Mouse (Mus musculus) ovary, postnatal 36 days (tissue): ENCODE results near the gene Pgbd1.
A peak's percentile ranks its signal among the peaks of the same experiment; 100 is the strongest.

Experiments used
- DNase-seq: peaks from one replicate; pipeline ENCODE4 v3.0.0; 2022; ENCODE audit warnings: low spot score, mixed read lengths

Gene Pgbd1

DNA sequence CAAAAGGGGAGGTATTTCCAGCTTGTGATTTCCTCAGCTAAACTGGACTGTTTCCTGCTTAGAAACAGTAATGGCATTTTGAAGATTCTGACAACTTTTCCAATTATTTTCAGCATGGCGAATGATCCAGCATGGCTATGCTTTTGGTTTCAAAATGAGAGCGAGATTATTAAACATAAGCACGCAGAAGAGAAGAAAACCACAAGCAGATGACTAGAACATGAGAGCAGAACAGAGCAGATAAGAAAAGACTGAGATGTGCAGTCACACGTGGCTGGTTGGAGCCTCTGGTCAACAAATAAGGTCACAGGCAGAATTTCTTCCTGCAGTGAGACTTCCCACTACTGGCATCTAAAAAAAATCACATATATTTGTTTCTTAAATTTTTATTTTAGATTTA is 25.6 kb downstream of the Pgbd1 start:
- DNase-seq = no peak

DNA sequence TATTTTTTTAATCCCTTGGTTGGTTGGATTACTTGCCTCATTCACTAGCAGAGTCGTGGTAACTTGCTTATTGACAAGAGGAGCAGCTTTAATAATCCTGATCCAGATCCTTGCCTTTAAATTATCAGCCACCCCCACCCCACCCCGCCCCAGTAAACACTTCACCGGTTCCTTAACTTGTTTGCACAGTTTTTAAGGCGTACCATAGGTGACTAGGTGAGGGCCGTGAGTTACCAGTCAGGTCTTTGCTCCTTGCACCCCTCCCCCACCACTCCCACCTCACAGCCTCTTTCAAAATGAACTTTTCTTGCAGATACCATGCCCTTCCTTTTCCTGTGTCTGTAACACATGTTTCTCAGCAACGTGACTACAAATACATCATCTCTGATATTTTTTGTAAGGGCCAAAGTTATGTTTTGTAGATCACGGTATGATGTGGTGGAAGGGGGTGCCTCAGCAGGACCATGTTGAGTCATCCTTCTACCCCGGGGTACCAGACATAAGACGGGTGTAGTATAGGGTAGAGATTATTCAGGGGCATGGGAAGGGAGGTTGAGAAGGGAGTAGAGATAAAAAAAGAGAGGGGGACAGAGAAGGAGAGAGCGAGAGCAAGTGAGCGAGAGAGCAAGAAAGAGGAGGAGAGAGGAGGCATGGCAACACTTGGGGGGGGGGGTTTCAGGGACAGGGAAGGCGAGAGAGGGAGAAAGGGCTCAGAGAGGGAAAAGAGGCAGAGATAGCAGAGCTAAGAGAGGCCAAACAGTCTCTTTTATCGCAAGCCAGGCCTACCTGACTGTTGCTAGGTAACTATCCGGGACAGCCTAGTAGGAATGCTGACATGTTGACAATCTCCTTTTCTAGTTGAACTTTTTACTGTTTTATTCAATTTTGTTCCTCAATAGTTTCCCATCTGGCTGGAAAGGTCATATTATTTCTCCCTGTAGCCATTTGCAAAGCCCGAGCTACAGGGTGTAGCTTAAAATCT is 26.3 kb downstream of the Pgbd1 start:
- DNase-seq = no peak

DNA sequence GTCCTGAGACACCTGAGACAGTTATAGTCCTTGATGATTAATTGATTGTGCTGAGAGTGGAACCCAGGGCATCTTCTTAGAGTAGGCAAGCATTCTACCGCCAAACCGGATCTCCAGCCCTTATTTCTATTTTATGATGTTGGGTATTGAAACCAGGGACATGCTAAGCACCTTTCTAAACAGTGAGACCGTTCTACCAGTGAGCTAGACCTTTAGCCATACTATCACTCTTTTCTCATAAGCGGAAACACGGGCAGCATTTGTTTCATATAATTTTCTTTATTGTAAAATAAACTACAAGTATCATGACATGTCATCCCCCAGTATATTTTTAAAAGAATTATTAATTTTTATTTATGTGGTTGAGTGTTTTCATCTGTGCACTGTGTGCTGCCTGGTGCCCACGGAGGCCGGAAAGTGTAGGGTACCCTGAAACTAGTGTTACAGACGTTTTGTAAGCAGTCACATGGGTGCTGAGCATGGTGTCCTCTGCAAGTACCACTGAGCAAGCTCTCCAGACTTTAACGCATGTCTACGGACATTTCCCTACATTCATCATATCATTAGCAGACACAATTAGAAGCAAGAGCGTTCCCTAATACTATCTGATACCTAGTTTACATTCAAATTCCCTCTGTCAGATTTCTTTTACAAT is 31.9 kb downstream of the Pgbd1 start:
- DNase-seq = no peak

DNA sequence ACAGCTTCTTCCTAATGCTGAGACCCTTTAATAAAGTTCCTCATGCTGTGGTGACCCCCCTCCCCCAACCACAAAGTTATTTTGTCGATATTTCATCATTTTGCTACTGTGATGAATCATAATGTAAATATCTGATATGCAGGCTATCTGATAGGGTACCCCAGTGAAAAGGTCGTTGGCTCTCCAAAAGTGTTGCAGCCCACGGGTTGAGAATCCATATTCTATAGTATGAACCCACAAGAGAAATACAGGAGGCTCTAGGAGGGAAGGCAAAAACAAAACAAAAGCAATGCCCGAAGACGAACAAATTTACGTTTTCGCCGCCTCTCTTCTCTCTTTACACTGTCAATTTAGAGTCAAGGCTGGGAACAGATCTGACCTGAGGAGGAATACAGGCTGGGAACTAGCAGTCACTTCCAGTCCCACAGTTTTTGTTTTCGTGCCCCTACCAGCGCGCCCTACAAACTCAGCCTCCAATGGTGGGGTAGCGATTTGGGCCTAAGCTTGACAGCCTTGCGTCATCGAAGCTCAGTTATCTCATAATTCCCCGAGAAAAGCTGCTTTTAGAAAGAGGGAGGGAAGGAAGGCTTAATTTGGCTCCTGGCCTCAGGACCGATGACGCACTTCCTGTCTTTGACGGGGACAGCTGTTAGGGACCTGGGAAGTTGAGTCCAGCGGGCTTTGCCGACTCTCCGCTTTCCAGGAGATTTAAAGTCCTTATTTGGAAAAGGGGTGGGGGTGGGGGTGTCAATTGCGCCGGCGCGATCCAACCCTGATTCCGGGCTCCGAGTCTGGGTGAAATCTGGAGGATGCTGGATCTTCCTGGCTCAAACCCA is 32.7 kb downstream of the Pgbd1 start:
- DNase-seq = peak; percentile 75

DNA sequence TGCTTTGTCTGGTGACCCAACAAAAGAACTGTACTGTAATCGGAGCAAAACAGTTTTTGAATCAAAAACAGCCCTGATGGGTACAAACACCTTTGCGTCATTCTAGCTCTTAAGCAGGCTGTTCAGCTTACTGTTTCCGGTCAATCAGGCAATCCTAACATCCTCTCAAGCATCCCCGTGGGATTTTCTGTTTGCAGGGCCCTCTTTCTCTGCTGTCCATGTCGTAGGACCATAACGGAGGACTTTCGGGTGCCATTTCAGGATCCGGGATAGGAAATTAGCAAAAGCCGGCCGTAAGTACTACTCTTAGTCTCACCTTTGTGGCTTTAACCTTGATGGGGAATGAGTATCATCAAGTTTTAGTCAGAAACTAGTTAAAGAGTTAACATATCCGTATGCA is 33.5 kb downstream of the Pgbd1 start:
- DNase-seq = no peak

DNA sequence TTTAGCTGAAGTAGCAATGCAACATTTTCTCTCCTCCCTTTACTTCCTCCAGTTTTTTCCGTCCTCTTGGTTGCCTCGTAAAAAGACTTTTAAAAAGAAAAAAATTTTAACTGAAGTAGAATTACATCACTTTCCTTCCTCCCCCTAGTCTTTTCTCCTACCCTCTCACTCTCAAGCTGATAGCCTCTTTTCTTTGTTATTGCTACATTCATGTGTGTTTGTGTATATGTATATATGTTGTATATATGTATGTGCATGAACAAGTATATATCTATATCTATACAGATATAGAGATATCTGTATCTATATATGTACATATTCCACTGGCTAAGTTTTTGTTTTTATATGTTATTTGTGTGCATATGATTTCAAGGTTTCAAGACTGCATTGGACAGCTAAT is 38.0 kb downstream of the Pgbd1 start:
- DNase-seq = no peak

DNA sequence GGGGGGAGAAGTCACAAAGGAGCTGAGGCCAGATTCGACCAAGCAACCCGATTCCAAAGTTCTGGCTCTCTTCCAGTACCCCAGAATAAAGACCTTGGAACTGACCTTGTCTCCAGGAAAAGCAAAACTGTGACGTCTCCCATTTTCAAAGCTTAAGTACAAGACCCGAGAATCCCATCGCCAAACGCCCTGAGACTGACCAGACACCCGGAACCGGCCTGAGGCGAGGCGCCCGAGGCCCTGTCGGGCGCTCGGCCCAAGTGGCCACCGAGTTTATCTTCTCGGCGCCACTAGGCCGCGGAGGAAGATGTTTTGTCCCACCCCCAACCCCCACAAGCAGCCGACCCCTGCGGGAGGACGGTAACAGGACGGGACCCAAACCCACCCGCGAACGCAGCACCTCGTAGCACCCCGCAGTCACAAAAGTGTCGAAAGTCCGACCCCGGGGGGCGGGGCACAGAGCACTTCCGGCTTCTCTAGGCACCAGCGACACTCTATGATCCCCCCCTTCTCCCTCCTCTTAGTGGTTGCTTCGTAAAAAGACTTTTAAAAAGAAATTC is 38.5 kb downstream of the Pgbd1 start, which contains the start of gene Zkscan3:
Gene Zkscan3 (minus strand): TSS at position 469 of the 560 bp plus-strand sequence.
- DNase-seq = peak; percentile 80

DNA sequence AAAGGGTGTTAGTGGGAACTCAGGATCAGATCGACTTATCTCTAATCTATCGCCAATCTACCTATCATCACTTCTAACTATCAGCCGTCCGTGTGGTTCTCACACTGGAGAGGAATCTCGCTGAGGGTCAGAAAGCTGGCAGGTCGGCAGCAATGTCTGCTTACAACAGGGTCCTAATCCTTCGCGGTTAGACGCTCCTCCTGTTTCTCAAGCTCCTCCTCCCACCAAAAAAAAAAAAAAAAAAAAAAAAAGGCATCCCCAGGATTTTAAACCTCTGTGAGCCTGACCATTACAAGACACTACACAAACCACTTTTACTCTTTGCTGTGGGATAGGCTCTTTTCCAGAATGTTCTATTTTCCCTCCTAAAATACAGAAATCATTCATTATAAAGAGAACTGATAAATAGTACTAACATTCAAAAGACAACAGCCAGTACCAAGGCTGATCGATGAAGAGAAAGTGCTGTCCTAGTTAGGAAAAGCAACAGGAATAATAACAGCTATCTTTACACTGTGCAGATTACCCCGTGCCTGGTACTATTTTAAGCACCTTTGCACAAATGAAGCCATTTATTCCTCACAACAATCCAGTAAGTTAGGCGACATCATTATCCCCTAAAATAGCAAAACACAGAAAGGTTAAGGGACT is 39.1 kb downstream of the Pgbd1 start:
- no peak for DNase-seq

DNA sequence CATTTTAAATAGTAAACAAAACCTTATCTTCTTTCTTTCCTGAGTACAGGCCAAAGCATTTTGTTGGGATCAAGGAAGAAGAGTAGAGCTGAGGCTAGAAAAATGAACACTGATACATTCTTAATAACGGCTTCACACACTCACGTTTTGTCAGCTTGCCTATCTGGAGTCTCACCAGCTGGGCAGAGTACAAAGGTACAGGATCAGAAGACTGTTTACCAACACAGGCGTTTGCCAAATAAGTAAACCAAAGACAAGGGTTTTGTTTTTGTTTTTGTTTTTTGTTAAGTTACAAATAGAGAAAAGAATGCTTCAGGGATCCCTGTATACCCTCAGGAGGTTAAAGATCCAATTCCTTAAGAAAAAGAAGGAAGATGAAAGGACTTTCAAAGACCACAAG is 39.7 kb downstream of the Pgbd1 start:
- no peak for DNase-seq

DNA sequence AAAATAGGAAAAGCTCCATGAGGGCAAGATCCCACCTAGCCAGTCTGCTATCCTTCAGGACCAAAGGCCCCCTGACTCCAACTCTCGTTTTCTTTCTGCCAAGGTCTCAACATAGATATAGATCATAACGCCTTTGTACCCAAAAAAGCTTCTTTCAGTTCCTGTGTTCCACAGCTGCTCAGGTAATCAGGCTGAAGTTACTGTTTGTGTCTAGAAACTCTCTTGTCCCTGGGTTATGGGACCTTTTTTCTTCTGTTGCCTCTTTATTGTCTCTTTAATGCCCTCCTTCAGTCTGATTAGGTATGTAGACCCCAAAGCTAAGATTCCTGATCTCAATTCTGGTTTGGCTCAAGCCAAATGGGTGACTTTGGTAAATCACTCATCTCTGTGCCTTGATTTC is 43.4 kb downstream of the Pgbd1 start:
- DNase-seq = no peak

DNA sequence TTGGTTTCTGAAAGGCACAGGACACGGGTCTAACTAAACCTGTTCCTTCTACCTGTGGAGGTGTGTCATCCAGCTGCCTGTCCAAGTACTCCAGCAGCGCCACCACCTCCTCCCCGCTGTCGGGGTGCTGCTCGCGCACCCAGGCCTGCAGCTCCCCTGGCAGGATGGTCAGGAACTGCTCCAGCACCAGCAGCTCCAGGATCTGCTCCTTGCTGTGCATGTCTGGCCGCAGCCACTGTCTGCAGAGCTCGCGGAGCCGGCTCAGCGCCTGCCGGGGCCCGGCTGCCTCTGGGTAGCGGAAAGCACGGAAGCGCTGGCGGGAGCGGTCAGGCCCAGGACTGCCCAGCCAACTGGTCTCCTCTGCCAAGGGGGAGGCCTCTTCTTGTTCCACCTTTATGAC is 44.8 kb downstream of the Pgbd1 start:
- peak; percentile 30 for DNase-seq

DNA sequence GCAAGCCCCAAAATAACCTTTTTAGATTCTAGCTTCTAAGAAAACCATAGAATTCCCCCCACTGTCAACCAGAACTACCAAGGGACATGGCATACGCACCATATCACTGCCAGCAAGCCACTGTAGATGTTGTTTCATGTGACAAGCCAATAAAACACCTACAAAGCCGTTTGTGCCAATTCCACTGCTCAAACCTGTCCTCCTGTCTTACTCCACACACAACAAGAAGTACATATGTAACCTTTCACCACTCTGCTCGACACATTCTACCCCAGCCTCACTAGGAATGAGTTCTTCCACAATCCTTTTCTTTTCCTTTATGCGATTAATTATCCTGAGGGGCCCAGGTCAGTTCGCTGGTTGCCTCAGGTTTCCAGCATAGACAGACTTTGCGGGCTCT is 45.2 kb downstream of the Pgbd1 start:
- no peak for DNase-seq

DNA sequence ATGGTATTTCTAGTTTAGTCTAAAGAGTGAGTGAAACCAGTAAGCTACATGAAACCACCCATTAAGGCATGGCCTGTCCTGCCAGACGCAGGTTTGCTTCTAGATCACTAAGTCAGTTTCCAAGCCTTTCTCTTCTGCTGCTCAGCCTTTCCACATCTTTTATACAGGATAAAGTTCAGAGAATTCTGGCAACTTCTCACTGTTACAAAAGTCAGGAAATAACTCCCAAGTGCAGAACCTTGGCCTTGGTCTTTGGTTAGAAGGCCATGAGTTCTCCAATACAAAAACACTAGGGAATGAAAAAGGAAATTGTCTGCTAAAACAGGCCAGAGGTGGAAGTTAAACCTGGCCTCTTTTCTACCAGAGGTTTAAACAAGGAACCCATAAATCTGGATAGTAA is 45.6 kb downstream of the Pgbd1 start:
- no peak for DNase-seq

DNA sequence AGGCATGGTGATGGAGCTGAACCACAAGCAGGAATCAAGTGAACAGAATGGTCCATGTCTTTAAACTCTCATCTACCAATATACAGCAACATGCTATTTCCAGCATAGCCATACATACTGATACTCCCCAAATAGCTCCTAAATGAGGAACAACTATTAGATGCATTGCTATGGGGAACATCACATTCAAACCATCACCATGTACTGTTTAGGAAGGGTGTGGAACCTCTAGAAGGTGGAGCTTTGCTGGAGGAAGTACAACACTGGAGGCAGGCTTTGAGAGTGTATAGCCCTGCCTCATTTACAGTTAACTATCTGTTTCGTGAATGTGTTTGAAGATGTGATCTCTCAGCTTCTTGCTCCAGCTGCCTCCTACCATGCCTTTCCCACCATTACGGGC is 63.1 kb downstream of the Pgbd1 start:
- DNase-seq = no peak

DNA sequence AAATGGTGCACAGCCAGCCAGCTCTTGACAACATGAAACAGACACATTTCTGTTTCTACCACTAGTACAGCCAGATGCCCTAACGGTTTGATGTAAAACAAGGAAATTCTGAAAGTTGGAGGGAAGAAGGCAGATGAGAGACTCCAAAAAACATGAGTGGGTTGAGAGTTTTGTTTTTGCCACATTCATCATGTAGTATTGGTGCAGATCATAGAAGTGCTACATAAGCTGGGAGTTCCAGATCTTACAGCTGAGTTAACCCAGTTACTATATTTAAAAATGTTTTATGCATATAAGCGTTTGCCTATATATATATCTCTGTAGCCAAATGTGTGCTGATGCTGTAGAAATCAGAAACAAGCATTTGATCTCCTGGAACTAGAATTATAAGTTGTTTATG is 68.2 kb downstream of the Pgbd1 start:
- no peak for DNase-seq
